Mouse (Mus musculus): Measurements from ENCODE around the gene Fam187b. TPM values are rescaled to one million over a fixed set of nuclear protein-coding genes. Genes with fewer than 3 reads are reported as not detected.

Fam187b gene
- polyA plus RNA-seq, 1 experiment from 2014 or later, result 0.60 TPM

Other genes with a start within 250 kb of the Fam187b start
- 158 and 165 TPM in 2 replicates for gene Tmem147, start 244.2 kb upstream of the Fam187b start, polyA plus RNA-seq (2016; fragmentation: Nextera tagmentation; extraction: Ambion mirVana)
- gene Gapdhs, start 230.1 kb upstream of the Fam187b start, polyA plus RNA-seq (2016; fragmentation: Nextera tagmentation; extraction: Ambion mirVana), result not detected in 2 replicates
- gene Sbsn, start 222.3 kb upstream of the Fam187b start, polyA plus RNA-seq (2016; fragmentation: Nextera tagmentation; extraction: Ambion mirVana), result 0.58 and 0.72 TPM in 2 replicates
- 1.1 TPM in 2 replicates for gene Dmkn, start 210.0 kb upstream of the Fam187b start, polyA plus RNA-seq (2016; fragmentation: Nextera tagmentation; extraction: Ambion mirVana)
- not detected in 2 replicates for gene Krtdap, start 185.9 kb upstream of the Fam187b start, polyA plus RNA-seq (2016; fragmentation: Nextera tagmentation; extraction: Ambion mirVana)
- gene Ffar2, start 150.0 kb upstream of the Fam187b start, polyA plus RNA-seq (2016; fragmentation: Nextera tagmentation; extraction: Ambion mirVana), result not detected in 2 replicates
- not detected in 2 replicates for gene Ffar3, start 117.6 kb upstream of the Fam187b start, polyA plus RNA-seq (2016; fragmentation: Nextera tagmentation; extraction: Ambion mirVana)
- not detected in 2 replicates for gene Ffar1, start 112.2 kb upstream of the Fam187b start, polyA plus RNA-seq (2016; fragmentation: Nextera tagmentation; extraction: Ambion mirVana)
- not detected in 2 replicates for gene Cd22, start 93.4 kb upstream of the Fam187b start, polyA plus RNA-seq (2016; fragmentation: Nextera tagmentation; extraction: Ambion mirVana)
- gene Mag, start 58.9 kb upstream of the Fam187b start, polyA plus RNA-seq (2016; fragmentation: Nextera tagmentation; extraction: Ambion mirVana), result 0.18 TPM in 1 of 2 replicates, not detected in the other
- gene Hamp2, start 49.1 kb upstream of the Fam187b start, polyA plus RNA-seq (2016; fragmentation: Nextera tagmentation; extraction: Ambion mirVana), result not detected in 2 replicates
- not detected in 2 replicates for gene Hamp, start 29.8 kb upstream of the Fam187b start, polyA plus RNA-seq (2016; fragmentation: Nextera tagmentation; extraction: Ambion mirVana)
- gene Usf2, start 17.0 kb upstream of the Fam187b start, polyA plus RNA-seq (2016; fragmentation: Nextera tagmentation; extraction: Ambion mirVana), result 18.4 and 22.5 TPM in 2 replicates
- gene Lsr, start 326 bp upstream of the Fam187b start, polyA plus RNA-seq (2016; fragmentation: Nextera tagmentation; extraction: Ambion mirVana), result 13.1 and 13.8 TPM in 2 replicates
- gene Fxyd5, start 68.7 kb downstream of the Fam187b start, polyA plus RNA-seq (2016; fragmentation: Nextera tagmentation; extraction: Ambion mirVana), result 34.8 and 37.3 TPM in 2 replicates
- 1.4 and 1.7 TPM in 2 replicates for gene Fxyd7, start 77.7 kb downstream of the Fam187b start, polyA plus RNA-seq (2016; fragmentation: Nextera tagmentation; extraction: Ambion mirVana)
- 927 and 934 TPM in 2 replicates for gene Fxyd1, start 83.4 kb downstream of the Fam187b start, polyA plus RNA-seq (2016; fragmentation: Nextera tagmentation; extraction: Ambion mirVana)
- gene Lgi4, start 85.6 kb downstream of the Fam187b start, polyA plus RNA-seq (2016; fragmentation: Nextera tagmentation; extraction: Ambion mirVana), result 0.14 TPM in 1 of 2 replicates, not detected in the other
- 0.15 and 0.23 TPM in 2 replicates for gene Fxyd3, start 102.9 kb downstream of the Fam187b start, polyA plus RNA-seq (2016; fragmentation: Nextera tagmentation; extraction: Ambion mirVana)
- gene Hpn, start 141.5 kb downstream of the Fam187b start, polyA plus RNA-seq (2016; fragmentation: Nextera tagmentation; extraction: Ambion mirVana), result 1.9 and 2.0 TPM in 2 replicates
- gene Scn1b, start 153.2 kb downstream of the Fam187b start, polyA plus RNA-seq (2016; fragmentation: Nextera tagmentation; extraction: Ambion mirVana), result 5.3 and 5.7 TPM in 2 replicates
- 63.4 and 64.6 TPM in 2 replicates for gene Gramd1a, start 182.1 kb downstream of the Fam187b start, polyA plus RNA-seq (2016; fragmentation: Nextera tagmentation; extraction: Ambion mirVana)